Mouse (Mus musculus) lung, postnatal 14 days (tissue): ENCODE measurements around the gene Olfr251.
"Not testable (repeated sequence)": the region's sequence is repeated elsewhere in the genome, so short reads cannot be mapped to it uniquely, and the experiment has no call there.

Experiments
- DNase-seq: peaks from one replicate; pipeline ENCODE4 v3.0.0; 2021

Gene Olfr251

GRCm38 (mm10) chr9:38376786-38377185 lies at the start of gene Olfr251:
TSS of gene Olfr251 (plus strand) at chr9:38377086.
- no peak for DNase-seq

- DNase-seq, result no peak
Observed at GRCm38 (mm10) chr9:38328760-38329159, 48.1 kb upstream of the Olfr251 start, which contains the start of gene Olfr25. TSS of gene Olfr25 (plus strand) at chr9:38329060.

- DNase-seq, result no peak
Observed at GRCm38 (mm10) chr9:38348111-38348510, 28.8 kb upstream of the Olfr251 start, which contains the start of gene Olfr898. TSS of gene Olfr898 (plus strand) at chr9:38348411.

GRCm38 (mm10) chr9:38366596-38366995 lies 10.3 kb upstream of the Olfr251 start, which contains the start of gene Olfr250:
TSS of gene Olfr250 (plus strand) at chr9:38366896.
- DNase-seq, result no peak

GRCm38 (mm10) chr9:38401398-38401797 lies 24.5 kb downstream of the Olfr251 start, which contains the start of gene Olfr147:
TSS of gene Olfr147 (plus strand) at chr9:38401698.
- DNase-seq, result no peak

GRCm38 (mm10) chr9:38407502-38407901 lies 30.6 kb downstream of the Olfr251 start:
- not testable (repeated sequence) for DNase-seq

GRCm38 (mm10) chr9:38413502-38413901 lies 36.6 kb downstream of the Olfr251 start:
- not testable (repeated sequence) for DNase-seq

GRCm38 (mm10) chr9:38423801-38424200 lies 46.9 kb downstream of the Olfr251 start:
- DNase-seq, result no peak

GRCm38 (mm10) chr9:38427026-38427425 lies 50.1 kb downstream of the Olfr251 start:
- no peak for DNase-seq

- no peak for DNase-seq
Observed at GRCm38 (mm10) chr9:38429155-38429554, 52.3 kb downstream of the Olfr251 start, which contains the start of gene Olfr901. TSS of gene Olfr901 (plus strand) at chr9:38429455.
